Comparison of ENCODE assay signal across 8 mouse cellular contexts in the genomic region with DNA sequence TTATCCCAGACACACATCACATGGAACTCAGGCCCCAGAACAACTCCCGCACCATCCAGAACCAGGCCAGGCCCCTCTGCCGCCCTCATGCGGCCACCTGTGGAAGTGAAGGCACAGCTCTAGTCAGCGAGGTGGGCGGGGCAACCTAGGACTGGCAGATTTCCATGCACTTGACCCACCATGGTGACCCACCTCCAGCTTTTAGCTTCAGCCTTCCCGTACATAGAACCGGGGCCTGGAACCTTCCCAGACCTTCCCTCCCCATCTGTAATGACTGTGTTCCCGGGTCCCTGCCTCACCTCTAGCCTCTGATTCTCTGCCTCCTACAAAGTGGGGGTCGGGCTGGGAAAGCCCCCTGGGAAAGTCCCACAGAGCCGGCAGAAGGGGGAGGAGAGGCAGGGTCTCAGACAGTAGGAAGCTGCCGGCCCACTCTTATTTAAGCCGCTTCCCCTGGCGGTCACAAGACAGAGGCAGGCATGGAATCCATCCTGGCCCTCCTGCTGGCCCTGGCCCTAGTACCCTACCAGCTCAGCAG. TPM values are rescaled to one million over a fixed set of nuclear protein-coding genes. Genes with fewer than 3 reads are reported as not detected.
DNase-seq lines count a peak whose midpoint lies in the region; ATAC-seq lines count a peak whose summit lies in the region.

A gene (plus strand): TSS at position 429 of the 535 bp plus-strand sequence.

- H3K9me3 ChIP-seq in forebrain, embryonic 11.5 days (ENCODE audit: control insufficient read depth, low read length) = no peaks in the 10 kb centered on the region
- H3K9me3 ChIP-seq in forebrain, embryonic 16.5 days (ENCODE audit: control insufficient read depth, low read length) = no peaks in the 10 kb centered on the region
- no peaks in the 10 kb centered on the region for H3K9me3 ChIP-seq in midbrain, embryonic 16.5 days (replicated peaks; ENCODE audit: control insufficient read depth, low read length, poor library complexity, severe bottlenecking)

- intact Hi-C loops in left cerebral cortex, postnatal 25 days (cut with DNase I) = loop anchor here (1.0 kb wide), 1 partner anchor 69 kb away; no protein-coding TSS in a partner anchor

- peaks cover 4% of the 10 kb centered on the region; the same call in 1 of the 2 replicates for H3K4me1 ChIP-seq in forebrain, embryonic 11.5 days (replicated peaks; ENCODE audit: control insufficient read depth, insufficient read depth, low read length)
- peaks cover 7% of the 10 kb centered on the region for H3K4me1 ChIP-seq in forebrain, embryonic 16.5 days (replicated peaks; ENCODE audit: control insufficient read depth, insufficient read depth, low read length)
- H3K4me1 ChIP-seq in midbrain, embryonic 16.5 days (ENCODE audit: control insufficient read depth, insufficient read depth, low read length) = peaks cover 8% of the 10 kb centered on the region

- DNase-seq in forebrain, embryonic 11.5 days (ENCODE audit: low spot score) = peak; percentile 91
- peak; percentile 79 for DNase-seq in WW6 (ENCODE audit: low read depth, low spot score)
- peak; percentile 53 to 56 for DNase-seq in left cerebral cortex, postnatal 25 days (ENCODE audit: low spot score in 2 of 2)
- DNase-seq in splenic B cell, adult 2 months (ENCODE audit: low read depth, low spot score) = peak; percentile 79

- no peaks in the 10 kb centered on the region for H3K27me3 ChIP-seq in forebrain, embryonic 11.5 days (ENCODE audit: control insufficient read depth, insufficient read depth, low read length)
- no peaks in the 10 kb centered on the region for H3K27me3 ChIP-seq in forebrain, embryonic 16.5 days (replicated peaks; ENCODE audit: control insufficient read depth, insufficient read depth, low read length)
- H3K27me3 ChIP-seq in midbrain, embryonic 16.5 days (ENCODE audit: control insufficient read depth, insufficient read depth, low read depth, low read length) = no peaks in the 10 kb centered on the region
- H3K27me3 ChIP-seq in splenic B cell, adult 2 months (ENCODE audit: control insufficient read depth, insufficient read depth, low read length, poor library complexity, severe bottlenecking) = no peaks in the 10 kb centered on the region

- H3K4me3 ChIP-seq in forebrain, embryonic 11.5 days (ENCODE audit: low read depth, low read length) = no peak within 1 kb of the TSS
- no peak within 1 kb of the TSS for H3K4me3 ChIP-seq in forebrain, embryonic 16.5 days (replicated peaks; ENCODE audit: low read length)
- no peak within 1 kb of the TSS for H3K4me3 ChIP-seq in midbrain, embryonic 16.5 days (ENCODE audit: low read depth, low read length)

- no peak within 1 kb of the TSS for H3K27ac ChIP-seq in forebrain, embryonic 11.5 days (ENCODE audit: low read depth, low read length)
- no peak within 1 kb of the TSS for H3K27ac ChIP-seq in forebrain, embryonic 16.5 days (ENCODE audit: low read length)
- H3K27ac ChIP-seq in midbrain, embryonic 16.5 days (ENCODE audit: low read length) = no peak within 1 kb of the TSS

- no peaks in the 10 kb centered on the region for H3K36me3 ChIP-seq in forebrain, embryonic 11.5 days (ENCODE audit: control insufficient read depth, insufficient read depth, low read length)
- H3K36me3 ChIP-seq in forebrain, embryonic 16.5 days (ENCODE audit: control insufficient read depth, insufficient read depth) = no peaks in the 10 kb centered on the region
- H3K36me3 ChIP-seq in midbrain, embryonic 16.5 days (ENCODE audit: control insufficient read depth, insufficient read depth, low read length) = no peaks in the 10 kb centered on the region
- no peaks in the 10 kb centered on the region for H3K36me3 ChIP-seq in splenic B cell, adult 2 months (ENCODE audit: control insufficient read depth, insufficient read depth, low read length, poor library complexity, severe bottlenecking)

- H3K9ac ChIP-seq in forebrain, embryonic 11.5 days (ENCODE audit: low read length) = no peak within 1 kb of the TSS
- no peak within 1 kb of the TSS for H3K9ac ChIP-seq in forebrain, embryonic 16.5 days (replicated peaks; ENCODE audit: low read depth, low read length)
- H3K9ac ChIP-seq in midbrain, embryonic 16.5 days (ENCODE audit: low read depth, low read length) = peak within 1 kb of the TSS; percentile 11; the same call in 1 of the 2 replicates

- peak; percentile 17; the same call in 1 of the 2 replicates for ATAC-seq in forebrain, embryonic 11.5 days (replicated peaks; ENCODE audit: low FRiP score)
- ATAC-seq in forebrain, embryonic 16.5 days = no peak
- ATAC-seq in common myeloid progenitor, adult 5-6 weeks (replicated peaks; ENCODE audit: low read depth, poor library complexity, severe bottlenecking) = peak; percentile 63
- ATAC-seq in hematopoietic stem cell, adult 5-6 weeks (replicated peaks in 1 of 2; ENCODE audit: insufficient read depth in 1 of 2, low FRiP score in 2 of 2, low TSS enrichment in 1 of 2, low read depth in 1 of 2, poor library complexity in 2 of 2, severe bottlenecking in 2 of 2) = peak; percentile 56 to 63
- ATAC-seq in midbrain, embryonic 16.5 days = no peak

- WGBS in forebrain, embryonic 11.5 days = 10% methylated on average over 13 of the region's 13 CpGs
- 12% methylated on average over 13 of the region's 13 CpGs for WGBS in forebrain, embryonic 16.5 days
- 10% methylated on average over 13 of the region's 13 CpGs for WGBS in midbrain, embryonic 16.5 days

- H3K4me2 ChIP-seq in forebrain, embryonic 11.5 days (ENCODE audit: low read depth, low read length, severe bottlenecking) = no peak within 1 kb of the TSS
- no peak within 1 kb of the TSS for H3K4me2 ChIP-seq in forebrain, embryonic 16.5 days (ENCODE audit: low read length)
- 0 out of 2 replicates have a peak within 1 kb of the TSS, but pooled peaks have one; percentile 7 for H3K4me2 ChIP-seq in midbrain, embryonic 16.5 days (ENCODE audit: low read length)

RNA-seq across cellular contexts. Expression of the gene that starts here (rescaled TPM):
- 0.59 and 0.83 TPM in 2 replicates for polyA plus RNA-seq in forebrain, embryonic 11.5 days (2014; fragmentation: Nextera tagmentation; extraction: Ambion mirVana)
- 0.57 and 1.0 TPM in 2 replicates for polyA plus RNA-seq in forebrain, embryonic 16.5 days (2015; fragmentation: Nextera tagmentation; extraction: Ambion mirVana)
- total RNA-seq in common myeloid progenitor, adult 5-6 weeks (2017) = not detected in 2 replicates
- total RNA-seq in hematopoietic stem cell, adult 5-6 weeks (2017) = not detected in 2 replicates
- not detected for total RNA-seq in left cerebral cortex, postnatal 25 days (2021)
- polyA plus RNA-seq in midbrain, embryonic 16.5 days (2015; fragmentation: Nextera tagmentation; extraction: Ambion mirVana) = 0.69 and 0.94 TPM in 2 replicates

Comparison
In these comparisons a context has a peak if more than half of its experiments do, and no peak if none do; other contexts are left out.
1. Peak in DNase-seq and ATAC-seq in forebrain, embryonic 11.5 days; RNA of the gene not detected or under 1 TPM.
2. Peak in ATAC-seq in common myeloid progenitor, adult 5-6 weeks; RNA of the gene not detected or under 1 TPM.
3. Peak in ATAC-seq in hematopoietic stem cell, adult 5-6 weeks; RNA of the gene not detected or under 1 TPM.
4. Peak in DNase-seq in left cerebral cortex, postnatal 25 days; RNA of the gene not detected or under 1 TPM.